14 mouse cellular contexts compared by ENCODE assay signal in the genomic region with DNA sequence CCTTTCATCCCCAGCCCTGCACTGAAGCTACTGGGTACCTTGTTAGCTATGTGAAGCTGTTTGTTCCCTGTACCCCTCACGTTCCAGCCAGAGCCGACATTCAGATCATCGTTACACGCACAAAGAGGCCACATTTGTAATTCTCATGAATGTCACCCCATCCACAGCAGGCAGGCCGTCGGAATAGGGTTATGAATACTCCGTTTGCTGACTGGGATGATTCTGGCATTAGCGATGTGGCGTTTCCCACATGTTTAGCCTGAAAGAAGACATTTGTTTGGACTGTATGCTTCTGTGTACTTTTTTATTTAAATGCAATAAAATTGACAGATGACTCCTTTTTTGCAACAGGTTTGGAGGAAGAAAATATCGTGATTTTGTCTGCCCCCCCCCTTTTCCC.
DNase-seq lines count a peak whose midpoint lies in the region; ATAC-seq and TF ChIP-seq lines count a peak whose summit lies in the region.
"Had no signal": no experiment of that assay in that cellular context is flagged by ENCODE, and none has a peak within 500 bp of the region (broad histone marks: within the 10 kb centered on the region; RNA-seq: fewer than 3 reads in every experiment).

No protein-coding gene starts in this region.

- WGBS in kidney, embryonic 15.5 days = 25% methylated on average over 10 of the region's 10 CpGs
- WGBS in kidney, adult 2 months = 34% methylated on average over 10 of the region's 10 CpGs
- WGBS in forebrain, postnatal 0 days = 12% methylated on average over 10 of the region's 10 CpGs
- 20% methylated on average over 10 of the region's 10 CpGs for WGBS in neural tube, embryonic 12.5 days

- no peak for ATAC-seq in kidney, embryonic 15.5 days (replicated peaks; ENCODE audit: low FRiP score)
- ATAC-seq in forebrain, postnatal 0 days = no peak
- no peak for ATAC-seq in neural tube, embryonic 12.5 days (ENCODE audit: low FRiP score, low read depth)

- H3K36me3 ChIP-seq in kidney, embryonic 15.5 days = no peaks in the 10 kb centered on the region
- H3K36me3 ChIP-seq in kidney, adult 2 months (ENCODE audit: control insufficient read depth, insufficient read depth, low read length) = no peaks in the 10 kb centered on the region
- no peaks in the 10 kb centered on the region for H3K36me3 ChIP-seq in forebrain, postnatal 0 days (ENCODE audit: insufficient read depth)
- no peaks in the 10 kb centered on the region for H3K36me3 ChIP-seq in neural tube, embryonic 12.5 days
- H3K36me3 ChIP-seq: limb, embryonic 15.5 days had no signal

- no peak overlapping the region for H3K9ac ChIP-seq in kidney, embryonic 15.5 days
- H3K9ac ChIP-seq in forebrain, postnatal 0 days = 0 out of 2 replicates have a peak overlapping the region, but pooled peaks have one; percentile 14
- no peak overlapping the region for H3K9ac ChIP-seq in neural tube, embryonic 12.5 days
- H3K9ac ChIP-seq: limb, embryonic 15.5 days had no signal

- no peaks in the 10 kb centered on the region for H3K9me3 ChIP-seq in kidney, embryonic 15.5 days (replicated peaks)
- H3K9me3 ChIP-seq in forebrain, postnatal 0 days (ENCODE audit: low read length) = no peaks in the 10 kb centered on the region
- H3K9me3 ChIP-seq in neural tube, embryonic 12.5 days = no peaks in the 10 kb centered on the region
- H3K9me3 ChIP-seq: limb, embryonic 15.5 days had no signal

- peak overlapping the region; percentile 16; the same call in 1 of the 2 replicates for H3K4me3 ChIP-seq in kidney, embryonic 15.5 days (replicated peaks)
- no peak overlapping the region for H3K4me3 ChIP-seq in kidney, adult 2 months (ENCODE audit: insufficient read depth, low read depth, low read length)
- no peak overlapping the region for H3K4me3 ChIP-seq in forebrain, postnatal 0 days (ENCODE audit: low read depth, low read length)
- no peak overlapping the region for H3K4me3 ChIP-seq in neural tube, embryonic 12.5 days
- H3K4me3 ChIP-seq: limb, embryonic 15.5 days; myocyte had no signal

- no peak for TF ChIP-seq POLR2A in kidney, adult 2 months (IDR thresholded peaks at IDR 0.05; ENCODE audit: low read depth, low read length)

- TF ChIP-seq CTCF in kidney, adult 2 months (conservative IDR thresholded peaks at IDR 0.05; ENCODE audit: insufficient read depth, insufficient read length, low read depth, low read length) = no peak
- TF ChIP-seq CTCF in forebrain, postnatal 0 days (IDR thresholded peaks at IDR 0.05; ENCODE audit: low read depth) = no peak

- H3K27me3 ChIP-seq in kidney, embryonic 15.5 days = no peaks in the 10 kb centered on the region
- H3K27me3 ChIP-seq in kidney, adult 2 months (replicated peaks; ENCODE audit: control insufficient read depth, insufficient read depth, low read length) = no peaks in the 10 kb centered on the region
- H3K27me3 ChIP-seq in forebrain, postnatal 0 days (ENCODE audit: insufficient read depth, low read length) = no peaks in the 10 kb centered on the region
- no peaks in the 10 kb centered on the region for H3K27me3 ChIP-seq in neural tube, embryonic 12.5 days (replicated peaks)
- H3K27me3 ChIP-seq: limb, embryonic 15.5 days had no signal

- no peak overlapping the region for H3K27ac ChIP-seq in kidney, embryonic 15.5 days
- H3K27ac ChIP-seq in kidney, adult 2 months (ENCODE audit: insufficient read depth, low read depth, low read length) = no peak overlapping the region
- H3K27ac ChIP-seq in forebrain, postnatal 0 days (ENCODE audit: low read depth, low read length) = no peak overlapping the region
- no peak overlapping the region for H3K27ac ChIP-seq in neural tube, embryonic 12.5 days
- H3K27ac ChIP-seq: limb, embryonic 15.5 days; macrophage had no signal

- intact Hi-C loops in left cerebral cortex, postnatal 4 days (cut with DNase I) = no loop called here

- DNase-seq in kidney, adult 2 months = no peak
- peak; percentile 29 for DNase-seq in embryo, embryonic 11 days
- DNase-seq in forebrain, postnatal 0 days = peak; percentile 36
- DNase-seq in left cerebral cortex, postnatal 4 days = no peak
- no peak for DNase-seq in thymus, postnatal 36 days
- DNase-seq in thymus, postnatal 25 days = no peak
- DNase-seq: cerebellum, adult 9-11 months; thymus, postnatal 4 days had no signal

- H3K4me2 ChIP-seq in kidney, embryonic 15.5 days = peak overlapping the region; percentile 51
- peak overlapping the region; percentile 31 for H3K4me2 ChIP-seq in forebrain, postnatal 0 days (ENCODE audit: low read depth)
- H3K4me2 ChIP-seq in neural tube, embryonic 12.5 days (replicated peaks) = peak overlapping the region; percentile 45
- H3K4me2 ChIP-seq: heart, embryonic 11.5 days; limb, embryonic 15.5 days had no signal

- peaks cover 19% of the 10 kb centered on the region for H3K4me1 ChIP-seq in kidney, embryonic 15.5 days
- H3K4me1 ChIP-seq in kidney, adult 2 months (ENCODE audit: control insufficient read depth, insufficient read depth, low read length) = no peaks in the 10 kb centered on the region
- H3K4me1 ChIP-seq in forebrain, postnatal 0 days (ENCODE audit: insufficient read depth) = peaks cover 10% of the 10 kb centered on the region; the same call in 1 of the 2 replicates
- peaks cover 22% of the 10 kb centered on the region for H3K4me1 ChIP-seq in neural tube, embryonic 12.5 days

Comparison
In these comparisons a context has a peak if more than half of its experiments do, and no peak if none do; other contexts are left out.
1. DNase-seq: peak in embryo, embryonic 11 days (single experiment) and forebrain, postnatal 0 days (single experiment); none in kidney, adult 2 months (single experiment), left cerebral cortex, postnatal 4 days (single experiment), thymus, postnatal 36 days (0 of 2) and thymus, postnatal 25 days (single experiment).
2. Peak in every context shown above with its lines, with median percentiles within 50 percentile points of each other: H3K4me2 ChIP-seq.